Mouse (Mus musculus): ENCODE measurements around the gene Naa40. TPM values are rescaled to one million over a fixed set of nuclear protein-coding genes. Genes with fewer than 3 reads are reported as not detected.
A peak's percentile ranks its signal among the peaks of the same experiment; 100 is the strongest.

Gene Naa40
- polyA plus RNA-seq, 1 experiment: 13.1 TPM

GRCm38 (mm10) chr19:7240291-7240690 lies 692 bp downstream of the Naa40 start:
- WGBS: 2% methylated on average over 13 of the region's 13 CpGs
- Histone ChIP-seq H3K4me3 (ENCODE audit: low read depth, low read length) (peak overlapping the region; percentile 90), H3K36me3 (ENCODE audit: control insufficient read depth, insufficient read depth, low read length) (no peaks in the 10 kb centered on the region), H3K27me3 (ENCODE audit: control insufficient read depth, insufficient read depth, low read length) (no peaks in the 10 kb centered on the region), H3K4me1 (ENCODE audit: control insufficient read depth, insufficient read depth, insufficient read length, low read length) (peaks cover 2% of the 10 kb centered on the region; the same call in 1 of the 2 replicates), H3K27ac (ENCODE audit: insufficient read depth, low read depth, low read length) (no peak overlapping the region)
- TF ChIP-seq CTCF (IDR thresholded peaks at IDR 0.05; ENCODE audit: extremely low read depth, insufficient read length, insufficient replicate concordance, low read depth, low read length) (no peak), POLR2A (IDR thresholded peaks at IDR 0.05; ENCODE audit: low read depth, low read length) (no peak)

GRCm38 (mm10) chr19:7239574-7239973 lies 1.4 kb downstream of the Naa40 start:
- no peak for TF ChIP-seq POLR2A (IDR thresholded peaks at IDR 0.05; ENCODE audit: low read depth, low read length)
- TF ChIP-seq CTCF (IDR thresholded peaks at IDR 0.05; ENCODE audit: extremely low read depth, insufficient read length, insufficient replicate concordance, low read depth, low read length): no peak
- H3K27ac ChIP-seq (ENCODE audit: insufficient read depth, low read depth, low read length): no peak overlapping the region
- peaks cover 2% of the 10 kb centered on the region; the same call in 1 of the 2 replicates for H3K4me1 ChIP-seq (ENCODE audit: control insufficient read depth, insufficient read depth, insufficient read length, low read length)
- 69% methylated on average over 3 of the region's 3 CpGs for WGBS
- no peaks in the 10 kb centered on the region for H3K36me3 ChIP-seq (ENCODE audit: control insufficient read depth, insufficient read depth, low read length)
- no peaks in the 10 kb centered on the region for H3K27me3 ChIP-seq (ENCODE audit: control insufficient read depth, insufficient read depth, low read length)
- H3K4me3 ChIP-seq (ENCODE audit: low read depth, low read length): no peak overlapping the region

- WGBS: 84% methylated on average over 4 of the region's 4 CpGs
- no peak for TF ChIP-seq POLR2A (IDR thresholded peaks at IDR 0.05; ENCODE audit: low read depth, low read length)
- TF ChIP-seq CTCF (IDR thresholded peaks at IDR 0.05; ENCODE audit: extremely low read depth, insufficient read length, insufficient replicate concordance, low read depth, low read length): no peak
Observed at GRCm38 (mm10) chr19:7236742-7237141, 4.2 kb downstream of the Naa40 start.

GRCm38 (mm10) chr19:7236011-7236410 lies 5.0 kb downstream of the Naa40 start:
- H3K4me3 ChIP-seq (ENCODE audit: low read depth, low read length): no peak overlapping the region
- H3K4me1 ChIP-seq (ENCODE audit: control insufficient read depth, insufficient read depth, insufficient read length, low read length): no peaks in the 10 kb centered on the region; the same call in 1 of the 2 replicates
- no peak for TF ChIP-seq CTCF (IDR thresholded peaks at IDR 0.05; ENCODE audit: extremely low read depth, insufficient read length, insufficient replicate concordance, low read depth, low read length)
- no peak for TF ChIP-seq POLR2A (IDR thresholded peaks at IDR 0.05; ENCODE audit: low read depth, low read length)
- WGBS: 98% methylated on average over 2 of the region's 2 CpGs
- no peaks in the 10 kb centered on the region for H3K27me3 ChIP-seq (ENCODE audit: control insufficient read depth, insufficient read depth, low read length)
- no peak overlapping the region for H3K27ac ChIP-seq (ENCODE audit: insufficient read depth, low read depth, low read length)
- peaks cover 11% of the 10 kb centered on the region for H3K36me3 ChIP-seq (ENCODE audit: control insufficient read depth, insufficient read depth, low read length)

More at GRCm38 (mm10) chr19:7236742-7237141, 4.2 kb downstream of the Naa40 start:
- no peak overlapping the region for H3K27ac ChIP-seq (ENCODE audit: insufficient read depth, low read depth, low read length)
- H3K27me3 ChIP-seq (ENCODE audit: control insufficient read depth, insufficient read depth, low read length): no peaks in the 10 kb centered on the region
- H3K4me3 ChIP-seq (ENCODE audit: low read depth, low read length): no peak overlapping the region
- peaks cover 2% of the 10 kb centered on the region; the same call in 1 of the 2 replicates for H3K4me1 ChIP-seq (ENCODE audit: control insufficient read depth, insufficient read depth, insufficient read length, low read length)
- H3K36me3 ChIP-seq (ENCODE audit: control insufficient read depth, insufficient read depth, low read length): peaks cover 9% of the 10 kb centered on the region

GRCm38 (mm10) chr19:7235461-7235860 lies 5.5 kb downstream of the Naa40 start:
- peaks cover 11% of the 10 kb centered on the region for H3K36me3 ChIP-seq (ENCODE audit: control insufficient read depth, insufficient read depth, low read length)
- WGBS: 77% methylated on average over 9 of the region's 9 CpGs
- no peaks in the 10 kb centered on the region for H3K27me3 ChIP-seq (ENCODE audit: control insufficient read depth, insufficient read depth, low read length)
- no peaks in the 10 kb centered on the region; the same call in 1 of the 2 replicates for H3K4me1 ChIP-seq (ENCODE audit: control insufficient read depth, insufficient read depth, insufficient read length, low read length)
- no peak overlapping the region for H3K27ac ChIP-seq (ENCODE audit: insufficient read depth, low read depth, low read length)
- TF ChIP-seq CTCF (IDR thresholded peaks at IDR 0.05; ENCODE audit: extremely low read depth, insufficient read length, insufficient replicate concordance, low read depth, low read length) (no peak), POLR2A (IDR thresholded peaks at IDR 0.05; ENCODE audit: low read depth, low read length) (no peak)
- no peak overlapping the region for H3K4me3 ChIP-seq (ENCODE audit: low read depth, low read length)

GRCm38 (mm10) chr19:7234537-7235221 lies 6.3 kb downstream of the Naa40 start:
- no peak overlapping the region for H3K27ac ChIP-seq (ENCODE audit: insufficient read depth, low read depth, low read length)
- 52% methylated on average over 8 of the region's 8 CpGs for WGBS
- H3K36me3 ChIP-seq (ENCODE audit: control insufficient read depth, insufficient read depth, low read length): peaks cover 15% of the 10 kb centered on the region
- TF ChIP-seq CTCF (IDR thresholded peaks at IDR 0.05; ENCODE audit: extremely low read depth, insufficient read length, insufficient replicate concordance, low read depth, low read length) (peak; percentile 69; the same call in 1 of the 2 replicates), POLR2A (IDR thresholded peaks at IDR 0.05; ENCODE audit: low read depth, low read length) (no peak)
- H3K27me3 ChIP-seq (ENCODE audit: control insufficient read depth, insufficient read depth, low read length): no peaks in the 10 kb centered on the region
- no peak overlapping the region for H3K4me3 ChIP-seq (ENCODE audit: low read depth, low read length)
- H3K4me1 ChIP-seq (ENCODE audit: control insufficient read depth, insufficient read depth, insufficient read length, low read length): no peaks in the 10 kb centered on the region

- Histone ChIP-seq H3K4me3 (ENCODE audit: low read depth, low read length) (no peak overlapping the region), H3K27ac (ENCODE audit: insufficient read depth, low read depth, low read length) (peak overlapping the region; percentile 81), H3K4me1 (ENCODE audit: control insufficient read depth, insufficient read depth, insufficient read length, low read length) (peaks cover 18% of the 10 kb centered on the region), H3K27me3 (ENCODE audit: control insufficient read depth, insufficient read depth, low read length) (no peaks in the 10 kb centered on the region), H3K36me3 (ENCODE audit: control insufficient read depth, insufficient read depth, low read length) (peaks cover 24% of the 10 kb centered on the region)
- WGBS: 28% methylated on average over 6 of the region's 6 CpGs
- TF ChIP-seq POLR2A (IDR thresholded peaks at IDR 0.05; ENCODE audit: low read depth, low read length) (no peak), CTCF (IDR thresholded peaks at IDR 0.05; ENCODE audit: extremely low read depth, insufficient read length, insufficient replicate concordance, low read depth, low read length) (no peak)
Observed at GRCm38 (mm10) chr19:7226511-7226914, 14.5 kb downstream of the Naa40 start.
